Mouse (Mus musculus) erythroid progenitor cell, adult 5-6 weeks (primary cell): ENCODE data around the gene Frat1. TPM values are rescaled to one million over a fixed set of nuclear protein-coding genes. Genes with fewer than 3 reads are reported as not detected.

Experiments
- ATAC-seq: replicated peaks from 2 replicates; pipeline ENCODE4 v1.8.0; 2016; ENCODE audit warnings: moderate number of reproducible peaks, mild to moderate bottlenecking, moderate TSS enrichment, inconsistent platforms; ENCODE audit not compliant: poor library complexity, low FRiP score, severe bottlenecking
- total RNA-seq, 2 experiments: library from RNA; stranded (forward) in 1 of 2; stranded (reverse) in 1 of 2; fragments of 150-400 nt in 1 of 2; fragments of 186-747, 209-891 nt in 1 of 2; gene quantifications; 2 replicates each; pipeline versions ENCODE4 v1.2.3 to v1.2.4; 2015 to 2017; ENCODE audit warnings: low replicate concordance in 2 of 2

Gene Frat1
- total RNA-seq, 2 experiments from 2014 or later = 2.6 to 3.8 TPM

GRCm38 (mm10) chr19:41872285-41872684 lies 42.5 kb downstream of the Frat1 start:
- no peak for ATAC-seq

GRCm38 (mm10) chr19:41874356-41874755 lies 44.6 kb downstream of the Frat1 start:
- ATAC-seq = no peak

- no peak for ATAC-seq
Observed at GRCm38 (mm10) chr19:41881842-41882241, 52.1 kb downstream of the Frat1 start.

Other genes starting within 250 kb of the Frat1 start
- 14.3 and 18.7 TPM in 2 replicates for gene Gm340, start 247.6 kb upstream of the Frat1 start, total RNA-seq (2015; ENCODE audit: low replicate concordance)
- gene Gm340, start 247.6 kb upstream of the Frat1 start, total RNA-seq (2017; ENCODE audit: low replicate concordance) = 26.2 and 27.9 TPM in 2 replicates
- 1.1 and 1.7 TPM in 2 replicates for gene Slit1, start 86.3 kb upstream of the Frat1 start, total RNA-seq (2015; ENCODE audit: low replicate concordance)
- gene Slit1, start 86.3 kb upstream of the Frat1 start, total RNA-seq (2017; ENCODE audit: low replicate concordance) = 1.0 and 1.6 TPM in 2 replicates
- 83.4 and 100 TPM in 2 replicates for gene Arhgap19, start 27.9 kb upstream of the Frat1 start, total RNA-seq (2015; ENCODE audit: low replicate concordance)
- gene Arhgap19, start 27.9 kb upstream of the Frat1 start, total RNA-seq (2017; ENCODE audit: low replicate concordance) = 98.9 and 131 TPM in 2 replicates
- 5.4 TPM in 2 replicates for gene Frat2, start 18.2 kb downstream of the Frat1 start, total RNA-seq (2015; ENCODE audit: low replicate concordance)
- 2.6 and 3.9 TPM in 2 replicates for gene Frat2, start 18.2 kb downstream of the Frat1 start, total RNA-seq (2017; ENCODE audit: low replicate concordance)
- 1.1 and 2.1 TPM in 2 replicates for gene Rrp12, start 66.2 kb downstream of the Frat1 start, total RNA-seq (2015; ENCODE audit: low replicate concordance)
- gene Rrp12, start 66.2 kb downstream of the Frat1 start, total RNA-seq (2017; ENCODE audit: low replicate concordance) = 1.2 TPM in 1 of 2 replicates, not detected in the other
- gene Pgam1, start 82.0 kb downstream of the Frat1 start, total RNA-seq (2015; ENCODE audit: low replicate concordance) = 102 and 109 TPM in 2 replicates
- 17.3 and 26.3 TPM in 2 replicates for gene Pgam1, start 82.0 kb downstream of the Frat1 start, total RNA-seq (2017; ENCODE audit: low replicate concordance)
- 16.9 and 21.0 TPM in 2 replicates for gene Exosc1, start 103.5 kb downstream of the Frat1 start, total RNA-seq (2015; ENCODE audit: low replicate concordance)
- 7.1 and 14.1 TPM in 2 replicates for gene Exosc1, start 103.5 kb downstream of the Frat1 start, total RNA-seq (2017; ENCODE audit: low replicate concordance)
- gene Zdhhc16, start 103.5 kb downstream of the Frat1 start, total RNA-seq (2015; ENCODE audit: low replicate concordance) = 21.4 and 31.4 TPM in 2 replicates
- gene Zdhhc16, start 103.5 kb downstream of the Frat1 start, total RNA-seq (2017; ENCODE audit: low replicate concordance) = 15.1 and 25.8 TPM in 2 replicates
- 20.5 and 73.5 TPM in 2 replicates for gene Mms19, start 151.2 kb downstream of the Frat1 start, total RNA-seq (2015; ENCODE audit: low replicate concordance)
- gene Mms19, start 151.2 kb downstream of the Frat1 start, total RNA-seq (2017; ENCODE audit: low replicate concordance) = 10.1 and 15.4 TPM in 2 replicates
- 4.3 TPM in 1 of 2 replicates, not detected in the other for gene Ubtd1, start 151.8 kb downstream of the Frat1 start, total RNA-seq (2015; ENCODE audit: low replicate concordance)
- gene Ubtd1, start 151.8 kb downstream of the Frat1 start, total RNA-seq (2017; ENCODE audit: low replicate concordance) = 8.2 TPM in 1 of 2 replicates, not detected in the other
- not detected in 2 replicates for gene Ankrd2, start 206.0 kb downstream of the Frat1 start, total RNA-seq (2015; ENCODE audit: low replicate concordance)
- not detected in 2 replicates for gene Ankrd2, start 206.0 kb downstream of the Frat1 start, total RNA-seq (2017; ENCODE audit: low replicate concordance)
- gene Hoga1, start 215.6 kb downstream of the Frat1 start, total RNA-seq (2015; ENCODE audit: low replicate concordance) = not detected in 2 replicates
- not detected in 2 replicates for gene Hoga1, start 215.6 kb downstream of the Frat1 start, total RNA-seq (2017; ENCODE audit: low replicate concordance)
- not detected in 2 replicates for gene 4933411K16Rik, start 222.3 kb downstream of the Frat1 start, total RNA-seq (2015; ENCODE audit: low replicate concordance)
- not detected in 2 replicates for gene 4933411K16Rik, start 222.3 kb downstream of the Frat1 start, total RNA-seq (2017; ENCODE audit: low replicate concordance)